Mouse (Mus musculus): ENCODE measurements around the gene Wnk1. TPM values are rescaled to one million over a fixed set of nuclear protein-coding genes. Genes with fewer than 3 reads are reported as not detected.

Gene Wnk1
- total and polyA plus RNA-seq, 3 experiments, result 31.6 to 735 (median 104) TPM

DNA sequence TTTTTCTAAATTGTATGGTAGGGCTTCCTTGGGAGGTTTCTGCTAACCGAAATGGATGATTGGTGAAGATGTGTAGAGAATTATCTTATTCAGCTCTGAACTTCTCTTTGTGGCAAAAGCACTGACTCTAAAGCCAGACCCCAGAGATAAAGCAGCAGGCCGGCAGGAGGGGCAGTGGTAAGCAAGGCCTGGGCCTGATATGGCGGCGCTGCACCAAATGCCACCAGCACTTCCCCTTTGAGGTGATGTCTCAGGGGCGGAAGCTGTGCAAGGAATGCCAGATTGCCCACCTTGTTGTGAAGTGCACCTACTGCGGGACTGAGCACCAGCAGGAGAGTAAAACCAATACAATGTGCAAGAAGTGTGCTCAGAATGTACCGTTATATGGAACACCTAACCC, 145.8 kb downstream of the Wnk1 start:
- Histone ChIP-seq H3K79me2 (ENCODE audit: control insufficient read depth, insufficient read depth, low read length, poor library complexity) (no peaks in the 10 kb centered on the region), H3K9ac (ENCODE audit: control insufficient read depth, low read depth, low read length, poor library complexity, severe bottlenecking) (no peak overlapping the region), H3K27me3 (ENCODE audit: control insufficient read depth in 1 of 2, insufficient read depth in 2 of 2, low read length in 2 of 2) (peaks cover 3 to 7% of the 10 kb centered on the region in 2 experiments; a peak in 3 of 4 replicates), H3K4me3 (ENCODE audit: control insufficient read depth in 1 of 2, insufficient read depth in 1 of 2, low read depth in 2 of 2, low read length in 2 of 2) (no peak overlapping the region), H3K27ac (ENCODE audit: control insufficient read depth, low read depth, low read length) (no peak overlapping the region), H3K36me3 (ENCODE audit: control insufficient read depth in 1 of 2, insufficient read depth in 2 of 2, low read length in 2 of 2) (peaks cover 0 to 6% of the 10 kb centered on the region in 2 experiments; a peak in 2 of 4 replicates), H3K4me1 (ENCODE audit: control insufficient read depth in 1 of 2, insufficient read depth in 2 of 2, low read length in 2 of 2) (peaks cover 0 to 5% of the 10 kb centered on the region in 2 experiments; a peak in 1 of 4 replicates), H3K9me3 (replicated peaks; ENCODE audit: insufficient read depth, low read length) (no peaks in the 10 kb centered on the region)
- DNase-seq (ENCODE audit: low read depth, low spot score), result no peak
- no peak for TF ChIP-seq MAX (IDR thresholded peaks at IDR 0.05; ENCODE audit: low read length)
- TF ChIP-seq MAZ (IDR thresholded peaks at IDR 0.05; ENCODE audit: low read depth, low read length), result no peak
- TF ChIP-seq JUND (IDR thresholded peaks at IDR 0.05; ENCODE audit: low read depth, low read length), result no peak
- TF ChIP-seq MEF2A (IDR thresholded peaks at IDR 0.05; ENCODE audit: extremely low read depth, insufficient replicate concordance, low read depth, low read length, poor library complexity, severe bottlenecking), result no peak
- no peak for TF ChIP-seq KAT2A (conservative IDR thresholded peaks at IDR 0.05; ENCODE audit: low read depth, low read length)
- no peak for TF ChIP-seq GABPA (IDR thresholded peaks at IDR 0.05; ENCODE audit: low read depth, low read length)
- no peak for TF ChIP-seq SIN3A (IDR thresholded peaks at IDR 0.05; ENCODE audit: low read length)

DNA sequence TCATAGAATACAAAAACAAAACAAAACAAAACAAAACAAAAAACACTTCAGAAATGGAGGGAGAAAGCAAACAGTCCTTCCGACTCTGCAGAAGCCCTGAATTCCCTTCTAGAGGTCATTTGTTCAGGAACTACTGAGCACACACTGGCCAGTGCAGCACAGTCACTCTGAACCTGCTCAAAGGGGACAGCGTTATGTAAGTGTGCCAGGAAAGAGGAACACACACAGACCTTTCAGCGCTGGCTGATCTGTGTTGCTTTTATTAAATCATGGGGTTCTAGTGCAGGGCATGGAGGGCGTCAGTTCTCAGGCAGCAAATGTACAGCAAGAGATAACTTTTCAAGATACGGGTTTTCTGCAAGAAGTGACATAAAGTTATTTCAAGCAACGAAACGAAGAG, 155.3 kb downstream of the Wnk1 start:
- Histone ChIP-seq H3K4me1 (ENCODE audit: control insufficient read depth in 1 of 2, insufficient read depth in 2 of 2, low read length in 2 of 2) (no peaks in the 10 kb centered on the region), H3K79me2 (ENCODE audit: control insufficient read depth, insufficient read depth, low read length, poor library complexity) (no peaks in the 10 kb centered on the region), H3K36me3 (ENCODE audit: control insufficient read depth in 1 of 2, insufficient read depth in 2 of 2, low read length in 2 of 2) (0 out of 4 replicates have a peak, but pooled peaks cover 0 to 2% of the 10 kb centered on the region in 2 experiments), H3K27ac (ENCODE audit: control insufficient read depth, low read depth, low read length) (no peak overlapping the region), H3K4me3 (ENCODE audit: control insufficient read depth in 1 of 2, insufficient read depth in 1 of 2, low read depth in 2 of 2, low read length in 2 of 2) (no peak overlapping the region), H3K9me3 (replicated peaks; ENCODE audit: insufficient read depth, low read length) (no peaks in the 10 kb centered on the region), H3K27me3 (ENCODE audit: control insufficient read depth in 1 of 2, insufficient read depth in 2 of 2, low read length in 2 of 2) (peaks cover 0 to 3% of the 10 kb centered on the region in 2 experiments; a peak in 2 of 4 replicates), H3K9ac (ENCODE audit: control insufficient read depth, low read depth, low read length, poor library complexity, severe bottlenecking) (no peak overlapping the region)
- peak; percentile 36 for DNase-seq (ENCODE audit: low read depth, low spot score)
- TF ChIP-seq BHLHE40 (IDR thresholded peaks at IDR 0.05; ENCODE audit: borderline replicate concordance, low read depth, low read length), result no peak
- no peak for TF ChIP-seq SIN3A (IDR thresholded peaks at IDR 0.05; ENCODE audit: low read length)
- TF ChIP-seq TCF12 (IDR thresholded peaks at IDR 0.05; ENCODE audit: low read depth, low read length), result no peak
- no peak for TF ChIP-seq ETS1 (IDR thresholded peaks at IDR 0.05; ENCODE audit: low read depth, low read length)
- TF ChIP-seq POLR2AphosphoS5 (IDR thresholded peaks at IDR 0.05; ENCODE audit: borderline replicate concordance, low read depth, low read length), result no peak
- no peak for TF ChIP-seq ZKSCAN1 (IDR thresholded peaks at IDR 0.05; ENCODE audit: low read depth, low read length)
- TF ChIP-seq MYB (IDR thresholded peaks at IDR 0.05; ENCODE audit: low read depth, low read length), result no peak
- no peak for TF ChIP-seq CTCF (IDR thresholded peaks at IDR 0.05 in 2 of 3, conservative IDR thresholded peaks at IDR 0.05 in 1 of 3; ENCODE audit: control insufficient read depth in 1 of 3, insufficient read depth in 1 of 3, low read depth in 2 of 3, low read length in 3 of 3, poor library complexity in 1 of 3, severe bottlenecking in 1 of 3)
- no peak for TF ChIP-seq MYC (IDR thresholded peaks at IDR 0.05; ENCODE audit: low read depth, low read length)
- no peak for TF ChIP-seq CHD2 (IDR thresholded peaks at IDR 0.05; ENCODE audit: low read length)
- no peak for TF ChIP-seq POLR2AphosphoS2 (IDR thresholded peaks at IDR 0.05; ENCODE audit: low read length)
- TF ChIP-seq TBP (IDR thresholded peaks at IDR 0.05; ENCODE audit: low read depth, low read length), result no peak

Other genes with a start within 250 kb of the Wnk1 start
- gene Erc1, start 190.5 kb downstream of the Wnk1 start, total RNA-seq (2012; rRNA removed), result 3.8 and 4.0 TPM in 2 replicates
- 10 to 100 TPM in 1 of 2 experiments, 1 to 10 TPM in 1; 9.4 to 79.9 TPM for gene Erc1, start 190.5 kb downstream of the Wnk1 start, polyA plus RNA-seq (2012; ENCODE audit: insufficient read depth in 1 of 2, insufficient read length in 2 of 2, low read depth in 1 of 2, low replicate concordance in 2 of 2, missing spikeins in 1 of 2)
- 11.1 and 13.5 TPM in 2 replicates for gene Rad52, start 136.0 kb downstream of the Wnk1 start, total RNA-seq (2012; rRNA removed)
- 10 to 100 TPM in 1 of 2 experiments, not detected in 1; 19.1 TPM for gene Rad52, start 136.0 kb downstream of the Wnk1 start, polyA plus RNA-seq (2012; ENCODE audit: insufficient read depth in 1 of 2, insufficient read length in 2 of 2, low read depth in 1 of 2, low replicate concordance in 2 of 2, missing spikeins in 1 of 2)
- gene Ninj2, start 54.7 kb upstream of the Wnk1 start, total RNA-seq (2012; rRNA removed), result not detected in 2 replicates
- gene Ninj2, start 54.7 kb upstream of the Wnk1 start, polyA plus RNA-seq (2012; ENCODE audit: insufficient read depth in 1 of 2, insufficient read length in 2 of 2, low read depth in 1 of 2, low replicate concordance in 2 of 2, missing spikeins in 1 of 2), result under 1 TPM in 1 of 2 experiments, not detected in 1; 0.08 TPM